Mouse (Mus musculus) heart, embryonic 13.5 days (tissue): ENCODE results near the gene Sectm1b. TPM values are rescaled to one million over a fixed set of nuclear protein-coding genes. Genes with fewer than 3 reads are reported as not detected.
"Not testable (repeated sequence)": the region's sequence is repeated elsewhere in the genome, so short reads cannot be mapped to it uniquely, and the experiment has no call there.

Source experiments
- ATAC-seq: fragments of 200-750 bp; cut with Nextera tagmentation; 2 replicates; pipeline ENCODE4 v1.8.0; 2017; ENCODE audit warnings: moderate TSS enrichment; ENCODE audit not compliant: insufficient number of reproducible peaks, low FRiP score, low TSS enrichment; ENCODE audit errors: extremely low read depth
- H3K27ac ChIP-seq: fragments of 300-500 bp; sonication (generic); replicated peaks from 2 replicates; pipeline ENCODE4 v1.5.1; 2015; ENCODE audit warnings: moderate library complexity, mild to moderate bottlenecking, inconsistent platforms
- H3K27me3 ChIP-seq: fragments of 300-500 bp; sonication (generic); replicated peaks from 2 replicates; pipeline ENCODE4 v1.6.1; 2015; ENCODE audit warnings: mild to moderate bottlenecking, inconsistent platforms
- H3K36me3 ChIP-seq: fragments of 300-500 bp; sonication (generic); 2 replicates; pipeline ENCODE4 v1.6.1; 2015; ENCODE audit warnings: mild to moderate bottlenecking, inconsistent platforms
- H3K4me1 ChIP-seq: fragments of 300-500 bp; sonication (generic); 2 replicates; pipeline ENCODE4 v1.6.1; 2015; ENCODE audit warnings: inconsistent platforms
- H3K4me2 ChIP-seq: fragments of 300-500 bp; sonication (generic); 2 replicates; pipeline ENCODE4 v1.6.1; 2015; ENCODE audit warnings: inconsistent platforms, mild to moderate bottlenecking, moderate library complexity
- H3K4me3 ChIP-seq: fragments of 300-500 bp; sonication (generic); 2 replicates; pipeline ENCODE4 v1.5.1; 2015; ENCODE audit warnings: moderate library complexity, mild to moderate bottlenecking, inconsistent platforms
- H3K9ac ChIP-seq: fragments of 300-500 bp; sonication (generic); 2 replicates; pipeline ENCODE4 v1.6.1; 2015; ENCODE audit warnings: inconsistent platforms, mild to moderate bottlenecking, moderate library complexity
- H3K9me3 ChIP-seq: fragments of 300-500 bp; sonication (generic); 2 replicates; pipeline ENCODE4 v1.6.1; 2016; ENCODE audit warnings: inconsistent platforms
- WGBS: fragments of 180-500 bp; shearing (Covaris S2); methylation state at CpG from one replicate; pipeline ENCODE4 v1.1.7; 2015; ENCODE audit warnings: mixed read lengths; 5-methylcytosine and 5-hydroxymethylcytosine counted together
- polyA plus RNA-seq: library from polyadenylated mRNA; unstranded; fragments of >200 nt; fragmentation: Nextera tagmentation; extraction: Ambion mirVana; gene quantifications from 2 replicates; pipeline ENCODE4 v1.2.1, GENCODE M21; 2015

The Sectm1b gene
- polyA plus RNA-seq, 1 experiment from 2014 or later, result not detected

DNA sequence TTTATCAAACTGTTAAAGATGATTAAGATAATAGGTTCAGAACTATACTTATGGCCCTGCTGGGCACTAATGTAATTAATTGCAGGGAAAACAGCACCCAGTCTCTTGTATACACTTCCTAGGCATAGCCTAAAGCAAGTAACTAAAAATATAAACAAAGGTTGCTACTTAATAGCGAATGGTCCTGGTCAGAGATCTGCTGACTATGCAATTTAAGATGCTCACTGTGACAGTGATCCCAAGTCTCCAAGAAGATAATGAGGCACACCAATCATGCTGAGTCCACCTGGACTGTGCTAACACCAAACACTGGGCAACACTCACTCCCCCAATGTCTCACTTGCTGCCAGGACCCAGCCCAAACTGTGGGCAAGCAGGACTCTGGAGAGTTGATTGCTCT is 13.5 kb downstream of the Sectm1b start:
- H3K27ac ChIP-seq, result no peak overlapping the region
- peaks cover 31% of the 10 kb centered on the region for H3K27me3 ChIP-seq
- 63% methylated on average over 1 of the region's 1 CpGs for WGBS
- no peaks in the 10 kb centered on the region for H3K36me3 ChIP-seq
- H3K9ac ChIP-seq, result no peak overlapping the region
- no peak overlapping the region for H3K4me2 ChIP-seq
- no peak for ATAC-seq
- H3K4me1 ChIP-seq, result no peaks in the 10 kb centered on the region; the same call in 1 of the 2 replicates
- H3K9me3 ChIP-seq, result no peaks in the 10 kb centered on the region
- no peak overlapping the region for H3K4me3 ChIP-seq

DNA sequence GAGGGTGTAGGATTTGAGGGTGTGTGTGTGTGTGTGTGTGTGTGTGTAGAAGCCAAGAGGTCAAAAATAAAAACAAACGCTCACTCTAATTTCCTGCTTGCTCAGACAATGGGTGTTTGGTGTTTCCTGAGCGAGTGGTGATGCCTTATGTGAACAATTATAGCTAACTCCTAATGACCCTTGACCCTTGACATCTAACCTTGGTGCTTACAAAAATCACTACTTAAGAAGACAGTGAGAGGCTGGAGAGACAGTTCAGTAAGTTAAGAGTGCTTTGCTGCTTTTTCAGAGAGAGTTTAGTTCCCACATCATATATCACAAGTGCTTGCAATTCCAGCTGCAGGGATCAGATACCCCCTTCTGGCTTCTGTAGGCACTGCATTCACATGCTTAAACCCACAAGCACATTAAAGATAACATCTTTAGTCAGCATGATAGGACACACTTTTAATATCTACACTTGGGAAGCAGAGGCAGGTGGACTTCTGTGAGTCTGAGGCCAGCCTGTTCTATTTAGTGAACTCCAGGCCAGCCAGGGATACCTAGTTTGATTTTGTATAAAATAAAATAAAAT is 15.5 kb downstream of the Sectm1b start:
- no peak overlapping the region for H3K4me2 ChIP-seq
- peaks cover 26% of the 10 kb centered on the region; the same call in 1 of the 2 replicates for H3K27me3 ChIP-seq
- 60% methylated on average over 2 of the region's 2 CpGs for WGBS
- no peaks in the 10 kb centered on the region for H3K4me1 ChIP-seq
- no peak overlapping the region for H3K9ac ChIP-seq
- H3K36me3 ChIP-seq, result no peaks in the 10 kb centered on the region
- H3K27ac ChIP-seq, result no peak overlapping the region
- ATAC-seq, result no peak
- H3K9me3 ChIP-seq, result no peaks in the 10 kb centered on the region
- H3K4me3 ChIP-seq, result no peak overlapping the region

DNA sequence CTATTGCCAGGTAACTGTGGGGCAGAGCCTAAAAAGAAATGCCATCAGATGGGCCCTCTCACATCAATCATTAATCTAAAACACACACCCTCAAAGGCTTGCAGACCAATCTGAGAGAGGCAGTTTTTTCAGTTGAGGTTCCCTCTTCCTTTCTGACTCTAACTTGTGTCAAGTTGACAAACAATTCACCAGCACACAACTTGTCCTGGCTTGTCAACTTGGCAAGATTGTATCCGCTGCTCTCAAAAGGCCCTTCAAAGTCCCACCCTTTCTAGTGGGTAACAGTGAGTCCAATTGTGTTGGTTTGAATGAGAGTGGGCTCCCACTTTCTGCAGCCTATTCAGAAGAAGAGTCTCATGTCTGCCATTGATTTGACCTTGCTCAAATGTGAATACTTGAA is 18.1 kb downstream of the Sectm1b start:
- H3K4me3 ChIP-seq, result no peak overlapping the region
- H3K9ac ChIP-seq, result no peak overlapping the region
- H3K4me2 ChIP-seq, result no peak overlapping the region
- H3K4me1 ChIP-seq, result no peaks in the 10 kb centered on the region
- no peaks in the 10 kb centered on the region for H3K36me3 ChIP-seq
- H3K27me3 ChIP-seq, result peaks cover 32% of the 10 kb centered on the region
- H3K27ac ChIP-seq, result no peak overlapping the region
- ATAC-seq, result no peak
- H3K9me3 ChIP-seq, result no peaks in the 10 kb centered on the region
- WGBS, result 69% methylated on average over 1 of the region's 1 CpGs

DNA sequence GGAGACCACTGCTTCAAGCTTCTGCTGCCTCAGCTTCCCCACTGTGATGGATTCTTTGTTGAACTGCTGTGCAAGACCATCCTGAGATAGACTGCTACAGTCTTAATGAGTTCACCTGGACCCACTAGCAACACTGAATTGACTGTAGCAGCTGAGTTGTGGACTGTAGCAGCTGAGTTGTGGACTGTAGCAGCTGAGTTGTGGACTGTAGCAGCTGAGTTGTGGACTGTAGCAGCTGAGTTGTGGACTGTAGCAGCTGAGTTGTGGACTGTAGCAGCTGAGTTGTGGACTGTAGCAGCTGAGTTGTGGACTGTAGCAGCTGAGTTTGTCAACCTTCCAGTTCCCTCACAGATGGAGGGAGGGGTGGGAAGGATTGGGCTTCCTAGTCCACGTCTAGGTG is 20.3 kb downstream of the Sectm1b start:
- not testable (repeated sequence) for H3K27ac ChIP-seq, H3K9ac ChIP-seq, H3K4me3 ChIP-seq, ATAC-seq, H3K4me2 ChIP-seq, H3K9me3 ChIP-seq, H3K36me3 ChIP-seq, H3K4me1 ChIP-seq
- 48% methylated on average over 1 of the region's 1 CpGs for WGBS
- peaks cover 55% of the 10 kb centered on the region for H3K27me3 ChIP-seq

DNA sequence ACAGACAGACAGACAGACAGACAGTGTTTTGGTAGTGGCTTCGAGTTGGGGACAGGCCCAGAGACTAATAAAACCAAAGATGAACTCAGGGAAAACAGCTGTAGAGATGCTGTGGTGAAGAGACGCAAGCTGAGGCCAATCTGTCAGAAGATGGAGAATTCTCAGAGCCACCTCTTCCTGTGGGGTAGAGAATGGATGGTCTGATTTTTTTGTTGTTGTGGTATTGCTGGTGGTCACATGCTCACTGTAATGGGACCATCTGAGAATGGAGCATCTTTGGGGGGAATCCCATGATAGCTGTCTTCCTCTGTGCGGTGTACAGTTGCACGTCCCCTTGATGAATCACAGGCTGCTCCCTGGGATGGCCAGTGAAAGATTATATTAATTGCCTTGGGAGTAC is 20.9 kb downstream of the Sectm1b start:
- Histone ChIP-seq H3K4me3 (no peak overlapping the region), H3K4me2 (no peak overlapping the region), H3K9ac (no peak overlapping the region), H3K27me3 (peaks cover 59% of the 10 kb centered on the region), H3K36me3 (no peaks in the 10 kb centered on the region), H3K9me3 (no peaks in the 10 kb centered on the region), H3K27ac (no peak overlapping the region), H3K4me1 (no peaks in the 10 kb centered on the region)
- 78% methylated on average over 4 of the region's 4 CpGs for WGBS
- no peak for ATAC-seq

DNA sequence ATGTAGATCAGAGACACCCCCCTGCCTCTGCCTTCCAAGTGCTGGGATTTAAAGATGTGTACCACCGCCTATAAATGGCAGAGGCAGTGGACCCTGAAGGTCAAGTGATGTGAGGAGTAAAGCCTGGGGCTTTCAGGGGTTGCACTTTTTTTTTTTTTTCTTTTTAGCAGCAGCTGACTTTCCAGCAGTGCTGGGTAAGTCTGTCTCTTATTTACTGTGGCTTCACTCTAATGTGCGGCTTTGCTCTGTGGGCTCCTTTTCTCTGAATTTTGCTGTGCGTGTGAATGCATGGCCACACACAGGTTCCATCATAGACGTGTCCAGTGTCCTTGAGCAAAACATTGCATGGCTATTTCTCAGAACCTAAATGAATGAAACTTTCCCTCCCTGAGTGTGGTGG is 21.7 kb downstream of the Sectm1b start:
- 60% methylated on average over 4 of the region's 4 CpGs for WGBS
- H3K27me3 ChIP-seq, result peaks cover 59% of the 10 kb centered on the region
- H3K4me1 ChIP-seq, result no peaks in the 10 kb centered on the region
- no peak for ATAC-seq
- H3K9ac ChIP-seq, result no peak overlapping the region
- H3K4me2 ChIP-seq, result no peak overlapping the region
- H3K36me3 ChIP-seq, result no peaks in the 10 kb centered on the region
- no peaks in the 10 kb centered on the region for H3K9me3 ChIP-seq
- no peak overlapping the region for H3K27ac ChIP-seq
- no peak overlapping the region for H3K4me3 ChIP-seq

DNA sequence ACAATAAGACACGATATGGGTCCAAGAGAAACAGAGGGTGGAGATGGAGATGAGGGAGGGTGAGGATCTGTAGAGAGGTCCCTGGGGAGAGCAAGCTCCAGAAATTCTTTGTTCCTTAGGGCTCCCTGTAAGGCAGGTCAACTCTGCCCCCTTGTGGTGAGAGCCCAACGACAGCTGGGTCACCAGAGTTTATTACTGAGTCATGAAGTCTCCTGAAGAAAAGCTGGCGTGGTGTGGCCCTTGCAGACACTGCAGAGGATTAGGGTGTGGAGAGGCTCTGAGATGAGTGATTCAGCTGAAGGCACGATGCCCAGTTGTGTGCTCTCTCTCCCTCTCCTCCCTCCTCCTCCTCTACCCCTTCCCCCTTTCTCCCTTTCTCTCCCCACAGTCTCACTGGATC is 22.2 kb downstream of the Sectm1b start:
- H3K36me3 ChIP-seq, result no peaks in the 10 kb centered on the region
- H3K9me3 ChIP-seq, result no peaks in the 10 kb centered on the region
- ATAC-seq, result 0 out of 2 replicates have a peak, but pooled peaks have one; percentile 8
- H3K4me3 ChIP-seq, result no peak overlapping the region
- H3K27ac ChIP-seq, result no peak overlapping the region
- H3K4me2 ChIP-seq, result no peak overlapping the region
- WGBS, result 3% methylated on average over 4 of the region's 4 CpGs
- H3K9ac ChIP-seq, result no peak overlapping the region
- H3K27me3 ChIP-seq, result peaks cover 61% of the 10 kb centered on the region
- no peaks in the 10 kb centered on the region for H3K4me1 ChIP-seq

DNA sequence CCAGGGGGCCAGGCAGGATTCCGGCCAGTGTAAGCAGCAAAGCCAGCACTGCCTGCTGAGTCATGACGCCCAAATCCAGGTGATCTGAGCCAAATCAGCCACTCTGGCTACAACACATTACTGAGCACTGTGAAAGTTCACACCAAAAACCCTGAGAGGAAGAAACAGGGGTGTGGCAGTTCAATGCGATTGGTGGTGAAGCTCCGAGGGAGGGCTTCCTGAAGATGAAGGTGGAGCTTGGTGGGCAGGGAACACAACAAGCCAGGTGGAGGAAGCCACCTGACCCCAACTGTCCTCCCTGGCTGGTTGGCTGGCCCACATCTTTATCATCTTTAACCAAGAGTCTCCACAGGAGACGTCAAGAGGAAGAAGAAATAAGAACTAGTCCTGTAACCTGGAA is 24.1 kb downstream of the Sectm1b start, which contains the start of gene Cd7:
Gene Cd7 (minus strand): TSS at position 117 of the 400 bp plus-strand sequence.
- Histone ChIP-seq H3K27me3 (peaks cover 59% of the 10 kb centered on the region), H3K9ac (no peak within 1 kb of the TSS), H3K4me3 (no peak within 1 kb of the TSS), H3K27ac (no peak within 1 kb of the TSS), H3K4me2 (no peak within 1 kb of the TSS), H3K9me3 (no peaks in the 10 kb centered on the region), H3K4me1 (no peaks in the 10 kb centered on the region), H3K36me3 (no peaks in the 10 kb centered on the region)
- 57% methylated on average over 5 of the region's 5 CpGs for WGBS
- no peak for ATAC-seq

DNA sequence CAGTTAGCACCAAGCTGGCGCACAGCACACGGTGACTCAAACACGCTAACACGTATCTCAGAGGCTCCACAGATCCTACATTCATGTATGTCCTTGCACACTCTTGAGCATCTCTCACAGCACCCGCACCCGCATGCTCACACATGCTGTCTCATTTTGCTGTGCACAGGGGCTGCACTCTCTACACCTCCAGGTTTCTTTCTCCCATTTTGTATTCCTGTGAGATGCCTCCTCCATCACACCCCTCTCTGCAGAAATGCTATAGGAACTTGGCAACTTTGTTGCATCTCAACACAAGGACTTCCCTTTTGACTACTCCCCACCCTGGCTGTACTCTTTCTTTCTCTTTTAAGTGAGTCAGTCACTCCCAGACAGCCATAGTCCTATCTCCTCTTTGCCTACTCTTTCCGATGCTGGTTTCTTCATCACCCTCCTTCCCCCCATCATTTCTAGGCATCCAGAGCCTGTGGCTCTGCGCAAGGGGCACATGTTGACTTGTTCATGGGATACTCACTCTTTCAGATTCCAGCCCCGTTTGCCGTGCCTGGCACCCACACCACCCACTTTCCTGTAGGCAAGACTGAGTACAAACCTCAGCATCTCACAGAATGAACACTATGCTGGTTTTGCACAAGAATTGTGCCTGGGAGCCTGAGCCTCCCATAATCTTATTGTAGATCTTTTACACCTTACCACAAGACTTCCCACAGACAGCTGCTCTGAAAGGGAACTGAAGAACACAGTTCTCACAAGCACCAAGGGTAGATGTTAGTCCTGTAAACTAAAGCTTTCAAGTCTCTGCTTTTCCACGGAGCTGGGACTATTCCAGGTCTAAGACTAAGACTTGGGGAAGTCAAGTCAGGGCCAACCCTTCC is 24.8 kb downstream of the Sectm1b start:
- H3K27ac ChIP-seq, result no peak overlapping the region
- 74% methylated on average over 11 of the region's 11 CpGs for WGBS

DNA sequence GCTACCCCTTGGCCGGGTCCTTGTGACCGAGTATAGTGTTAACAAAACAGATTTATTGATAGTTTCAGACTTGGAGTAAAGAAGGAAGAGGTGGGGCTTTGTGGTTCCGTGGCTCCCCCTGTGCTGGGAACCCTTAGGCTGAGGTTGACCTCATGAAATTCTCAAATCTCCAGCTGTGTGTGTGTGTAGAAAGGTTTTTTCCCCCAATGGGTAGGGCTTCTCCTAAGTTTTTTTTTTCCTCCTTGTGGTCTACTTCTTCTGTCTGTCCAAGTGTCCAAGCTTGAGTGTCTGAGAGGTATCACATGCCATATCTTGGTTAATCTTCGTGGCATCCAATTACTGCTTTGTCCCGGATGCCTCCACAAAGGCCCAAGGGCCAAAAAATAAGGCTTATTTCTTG is 30.3 kb downstream of the Sectm1b start:
- Histone ChIP-seq H3K9me3 (no peaks in the 10 kb centered on the region), H3K4me3 (no peak overlapping the region), H3K4me1 (no peaks in the 10 kb centered on the region), H3K27ac (no peak overlapping the region), H3K27me3 (peaks cover 37% of the 10 kb centered on the region), H3K4me2 (no peak overlapping the region), H3K36me3 (no peaks in the 10 kb centered on the region), H3K9ac (no peak overlapping the region)
- ATAC-seq, result no peak
- 66% methylated on average over 5 of the region's 5 CpGs for WGBS

More for the DNA sequence above, 24.8 kb downstream of the Sectm1b start:
- Histone ChIP-seq H3K36me3 (no peaks in the 10 kb centered on the region), H3K9me3 (no peaks in the 10 kb centered on the region), H3K4me1 (no peaks in the 10 kb centered on the region), H3K4me3 (no peak overlapping the region), H3K4me2 (no peak overlapping the region), H3K9ac (no peak overlapping the region), H3K27me3 (peaks cover 58% of the 10 kb centered on the region)
- no peak for ATAC-seq

DNA sequence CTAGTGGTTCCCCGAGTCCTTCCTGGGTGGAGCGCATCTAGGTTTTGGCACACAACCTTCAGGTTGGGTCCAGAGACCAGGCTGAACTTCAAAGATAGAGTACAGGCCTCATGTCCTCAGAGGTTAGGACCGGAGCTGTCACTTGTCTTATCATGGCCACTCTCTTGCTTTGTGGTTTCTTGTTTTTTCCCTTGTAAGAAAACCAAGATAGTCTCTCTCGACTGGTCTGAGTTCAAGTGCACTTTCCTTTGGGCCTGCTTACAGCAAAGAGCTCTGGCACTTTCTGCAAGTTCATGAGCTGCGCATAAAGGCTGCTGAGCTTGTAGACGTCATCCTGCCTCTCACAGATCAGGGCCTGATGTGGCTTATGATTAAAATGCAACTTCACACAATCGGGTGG is 36.1 kb downstream of the Sectm1b start:
- H3K36me3 ChIP-seq, result no peaks in the 10 kb centered on the region
- H3K9me3 ChIP-seq, result no peaks in the 10 kb centered on the region
- no peak for ATAC-seq
- no peak overlapping the region for H3K27ac ChIP-seq
- peaks cover 5% of the 10 kb centered on the region; the same call in 1 of the 2 replicates for H3K27me3 ChIP-seq
- WGBS, result 69% methylated on average over 7 of the region's 7 CpGs
- H3K9ac ChIP-seq, result no peak overlapping the region
- no peaks in the 10 kb centered on the region for H3K4me1 ChIP-seq
- no peak overlapping the region for H3K4me3 ChIP-seq
- H3K4me2 ChIP-seq, result no peak overlapping the region

DNA sequence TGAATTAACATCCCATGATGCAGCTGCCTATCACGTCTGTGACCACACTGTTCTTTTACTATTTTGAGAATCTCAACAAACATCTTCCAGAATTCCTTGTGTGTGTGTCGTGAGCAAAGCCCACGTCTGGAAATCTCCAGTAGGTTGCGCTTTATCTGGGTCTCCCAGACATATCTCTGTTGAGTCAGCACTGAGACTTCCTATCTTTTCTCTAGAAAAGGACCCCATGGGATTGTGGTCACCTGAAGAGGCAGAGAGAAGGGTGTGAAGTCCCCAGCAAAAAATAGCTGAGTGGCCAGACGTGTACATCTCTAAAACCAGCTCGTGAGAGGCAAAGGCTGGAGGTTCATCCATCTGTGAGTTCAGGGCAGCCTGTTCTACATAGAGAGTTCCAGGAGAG is 39.2 kb downstream of the Sectm1b start:
- ATAC-seq, result no peak
- H3K27ac ChIP-seq, result no peak overlapping the region
- H3K27me3 ChIP-seq, result no peaks in the 10 kb centered on the region
- H3K4me1 ChIP-seq, result no peaks in the 10 kb centered on the region
- WGBS, result 37% methylated on average over 6 of the region's 6 CpGs
- no peak overlapping the region for H3K4me3 ChIP-seq
- H3K9me3 ChIP-seq, result no peaks in the 10 kb centered on the region
- H3K9ac ChIP-seq, result no peak overlapping the region
- no peaks in the 10 kb centered on the region for H3K36me3 ChIP-seq
- no peak overlapping the region for H3K4me2 ChIP-seq
